Comparison of ENCODE assay signal across 7 mouse cellular contexts in genomic region chr14:76556852-76557208, GRCm38 (mm10). TPM values are rescaled to one million over a fixed set of nuclear protein-coding genes. Genes with fewer than 3 reads are reported as not detected.
A peak's percentile ranks its signal among the peaks of the same experiment; 100 is the strongest.
DNase-seq lines count a peak whose midpoint lies in the region; ATAC-seq and TF ChIP-seq lines count a peak whose summit lies in the region.

TSS of gene Serp2 (minus strand) at chr14:76556889.

- H3K4me2 ChIP-seq in neural tube, embryonic 12.5 days (replicated peaks) = peak within 1 kb of the TSS; percentile 92

- peaks cover 2% of the 10 kb centered on the region; the same call in 1 of the 2 replicates for H3K4me1 ChIP-seq in lung, adult 2 months (ENCODE audit: control insufficient read depth, insufficient read depth, low read length)
- peaks cover 33% of the 10 kb centered on the region for H3K4me1 ChIP-seq in forebrain, embryonic 10.5 days
- H3K4me1 ChIP-seq in neural tube, embryonic 12.5 days = peaks cover 16% of the 10 kb centered on the region

- peaks cover 22% of the 10 kb centered on the region for H3K27me3 ChIP-seq in forebrain, embryonic 10.5 days (ENCODE audit: poor library complexity, severe bottlenecking)
- H3K27me3 ChIP-seq in neural tube, embryonic 12.5 days (replicated peaks) = no peaks in the 10 kb centered on the region; the same call in 1 of the 2 replicates

- TF ChIP-seq POLR2A in lung, adult 2 months (IDR thresholded peaks at IDR 0.05; ENCODE audit: borderline replicate concordance, extremely low read depth, low read depth, low read length) = no peak

- DNase-seq in lung, adult 2 months = no peak
- DNase-seq in lung, postnatal 36 days = no peak
- no peak for DNase-seq in forebrain, embryonic 10.5 days (ENCODE audit: extremely low spot score, low spot score)
- DNase-seq in layer of hippocampus, postnatal 36 days = no peak
- no peak for DNase-seq in thymus, postnatal 10 days (ENCODE audit: low spot score in 2 of 2)
- no peak for DNase-seq in cerebellum, adult 11 months

- H3K9ac ChIP-seq in neural tube, embryonic 12.5 days = peak within 1 kb of the TSS; percentile 83

- WGBS in lung, adult 2 months = 13% methylated on average over 17 of the region's 17 CpGs
- WGBS in forebrain, embryonic 10.5 days = 7% methylated on average over 17 of the region's 17 CpGs
- WGBS in neural tube, embryonic 12.5 days = 9% methylated on average over 17 of the region's 17 CpGs

- H3K4me3 ChIP-seq in lung, adult 2 months (replicated peaks; ENCODE audit: extremely low read depth, low read depth, low read length) = peak within 1 kb of the TSS; percentile 71
- peak within 1 kb of the TSS; percentile 81 for H3K4me3 ChIP-seq in forebrain, embryonic 10.5 days
- peak within 1 kb of the TSS; percentile 59 for H3K4me3 ChIP-seq in neural tube, embryonic 12.5 days

- ATAC-seq in neural tube, embryonic 12.5 days (ENCODE audit: low FRiP score, low read depth) = peak; percentile 63

- no peak for TF ChIP-seq CTCF in lung, adult 2 months (IDR thresholded peaks at IDR 0.05; ENCODE audit: insufficient read depth, low read length)

- H3K27ac ChIP-seq in forebrain, embryonic 10.5 days = peak within 1 kb of the TSS; percentile 91
- peak within 1 kb of the TSS; percentile 32; the same call in 1 of the 2 replicates for H3K27ac ChIP-seq in neural tube, embryonic 12.5 days

- H3K36me3 ChIP-seq in forebrain, embryonic 10.5 days (replicated peaks) = no peaks in the 10 kb centered on the region
- H3K36me3 ChIP-seq in neural tube, embryonic 12.5 days = no peaks in the 10 kb centered on the region

- no peaks in the 10 kb centered on the region for H3K9me3 ChIP-seq in forebrain, embryonic 10.5 days
- H3K9me3 ChIP-seq in neural tube, embryonic 12.5 days = no peaks in the 10 kb centered on the region

RNA-seq across cellular contexts. Expression of gene Serp2, which starts in this region (rescaled TPM):
- 2.9 and 3.1 TPM in 2 replicates for polyA plus RNA-seq in lung, adult 2 months (2012; rRNA removed)
- polyA plus RNA-seq in forebrain, embryonic 10.5 days (2016; fragmentation: Nextera tagmentation; extraction: Ambion mirVana) = 24.9 and 25.2 TPM in 2 replicates
- 100 to 1,000 TPM; 140 to 147 TPM for total RNA-seq in layer of hippocampus, postnatal 36 days (2021)
- 69.9 and 73.5 TPM in 2 replicates for polyA plus RNA-seq in neural tube, embryonic 12.5 days (2016; fragmentation: Nextera tagmentation; extraction: Ambion mirVana)
